Mouse (Mus musculus) liver, embryonic 14.5 days (tissue): Measurements from ENCODE around the gene Usp3.

Experiments
- CTCF ChIP-seq: IDR thresholded peaks from 2 replicates; pipeline ENCODE4 v1.5.1; 2016; ENCODE audit warnings: antibody characterized with exemption, low read depth, control low read depth
- EP300 ChIP-seq: IDR thresholded peaks from 2 replicates; pipeline ENCODE4 v1.6.1; 2016; ENCODE audit warnings: antibody characterized with exemption, low read depth

- TF ChIP-seq EP300, result no peak
- TF ChIP-seq CTCF, result no peak
Measured at GRCm38 (mm10) chr9:66640491-66640890, 47.5 kb upstream of the Usp3 start.
